Mouse (Mus musculus): ENCODE data around the gene Itgav. TPM values are rescaled to one million over a fixed set of nuclear protein-coding genes. Genes with fewer than 3 reads are reported as not detected.

Gene Itgav
- polyA plus RNA-seq, 1 experiment = 0.03 TPM

- Histone ChIP-seq H3K4me3 (replicated peaks) (no peak overlapping the region), H3K4me1 (ENCODE audit: control insufficient read depth) (0 out of 2 replicates have a peak, but pooled peaks cover 1% of the 10 kb centered on the region), H3K27me3 (ENCODE audit: control insufficient read depth) (peaks cover 42% of the 10 kb centered on the region), H3K9me3 (ENCODE audit: control insufficient read depth, low read length) (peaks cover 2% of the 10 kb centered on the region; the same call in 1 of the 2 replicates), H3K36me3 (ENCODE audit: control insufficient read depth) (no peaks in the 10 kb centered on the region)
- no peak for TF ChIP-seq GATA1 (IDR thresholded peaks at IDR 0.05; ENCODE audit: low read length)
- no peak for TF ChIP-seq TAL1 (IDR thresholded peaks at IDR 0.05; ENCODE audit: low read length)
Observed at GRCm38 (mm10) chr2:83816147-83816546, 92.0 kb downstream of the Itgav start.

DNA sequence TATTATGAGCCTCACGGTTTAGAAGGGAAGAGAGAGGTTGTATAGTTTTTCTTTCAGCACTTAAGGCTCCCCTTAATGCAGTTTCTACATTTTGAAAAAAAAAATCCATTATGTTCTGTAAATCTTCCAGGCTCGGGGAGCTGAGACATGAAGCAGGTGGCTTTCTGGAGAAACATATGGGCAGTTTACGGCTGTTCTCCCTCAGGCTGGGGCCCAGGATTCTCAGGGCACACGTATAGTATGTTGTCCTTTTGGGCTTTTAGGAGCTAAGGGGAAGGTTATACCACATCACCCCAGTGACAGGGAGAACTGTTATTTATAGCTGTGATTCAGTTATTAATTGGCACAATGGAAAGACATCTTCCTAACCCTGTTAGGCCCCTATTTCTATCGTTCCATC is 101.0 kb downstream of the Itgav start:
- Histone ChIP-seq H3K4me3 (replicated peaks) (no peak overlapping the region), H3K36me3 (ENCODE audit: control insufficient read depth) (no peaks in the 10 kb centered on the region), H3K9me3 (ENCODE audit: control insufficient read depth, low read length) (no peaks in the 10 kb centered on the region), H3K4me1 (ENCODE audit: control insufficient read depth) (no peaks in the 10 kb centered on the region), H3K27me3 (ENCODE audit: control insufficient read depth) (no peaks in the 10 kb centered on the region)
- TF ChIP-seq GATA1 (IDR thresholded peaks at IDR 0.05; ENCODE audit: low read length) (no peak), TAL1 (IDR thresholded peaks at IDR 0.05; ENCODE audit: low read length) (no peak)

GRCm38 (mm10) chr2:83828895-83829539 is 104.8 kb downstream of the Itgav start:
- Histone ChIP-seq H3K4me1 (ENCODE audit: control insufficient read depth) (no peaks in the 10 kb centered on the region), H3K9me3 (ENCODE audit: control insufficient read depth, low read length) (no peaks in the 10 kb centered on the region), H3K36me3 (ENCODE audit: control insufficient read depth) (no peaks in the 10 kb centered on the region), H3K4me3 (replicated peaks) (no peak overlapping the region), H3K27me3 (ENCODE audit: control insufficient read depth) (no peaks in the 10 kb centered on the region)
- TF ChIP-seq TAL1 (IDR thresholded peaks at IDR 0.05; ENCODE audit: low read length) = no peak
- no peak for TF ChIP-seq GATA1 (IDR thresholded peaks at IDR 0.05; ENCODE audit: low read length)

DNA sequence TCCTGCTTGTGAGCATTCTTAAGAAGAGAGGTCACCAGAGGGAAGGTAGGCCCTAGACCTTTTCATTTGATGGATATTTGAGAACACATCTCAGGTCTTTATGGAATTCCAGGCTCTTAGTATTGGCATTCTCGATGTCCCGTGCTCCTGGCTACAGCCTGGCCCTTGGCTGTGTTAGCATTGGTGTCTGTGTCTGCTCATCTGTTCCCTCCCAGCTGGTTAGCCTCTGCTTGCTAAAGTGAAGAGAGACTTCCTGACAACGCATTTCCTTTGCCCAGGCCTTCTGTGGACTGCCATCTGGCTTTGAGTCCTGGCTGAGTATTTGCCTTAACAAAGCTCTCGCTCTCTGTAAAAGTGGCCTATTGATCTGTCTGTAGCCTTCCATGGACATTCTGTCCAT is 108.7 kb downstream of the Itgav start:
- TF ChIP-seq TAL1 (IDR thresholded peaks at IDR 0.05; ENCODE audit: low read length) = no peak
- TF ChIP-seq GATA1 (IDR thresholded peaks at IDR 0.05; ENCODE audit: low read length) = no peak
- no peak overlapping the region for H3K4me3 ChIP-seq (replicated peaks)
- H3K4me1 ChIP-seq (ENCODE audit: control insufficient read depth) = no peaks in the 10 kb centered on the region
- H3K27me3 ChIP-seq (ENCODE audit: control insufficient read depth) = no peaks in the 10 kb centered on the region
- no peaks in the 10 kb centered on the region for H3K36me3 ChIP-seq (ENCODE audit: control insufficient read depth)
- H3K9me3 ChIP-seq (ENCODE audit: control insufficient read depth, low read length) = no peaks in the 10 kb centered on the region

GRCm38 (mm10) chr2:83835313-83836070 is 111.3 kb downstream of the Itgav start:
- Histone ChIP-seq H3K9me3 (ENCODE audit: control insufficient read depth, low read length) (no peaks in the 10 kb centered on the region), H3K27me3 (ENCODE audit: control insufficient read depth) (no peaks in the 10 kb centered on the region), H3K4me3 (replicated peaks) (no peak overlapping the region), H3K36me3 (ENCODE audit: control insufficient read depth) (no peaks in the 10 kb centered on the region), H3K4me1 (ENCODE audit: control insufficient read depth) (no peaks in the 10 kb centered on the region)
- TF ChIP-seq GATA1 (IDR thresholded peaks at IDR 0.05; ENCODE audit: low read length) = no peak
- no peak for TF ChIP-seq TAL1 (IDR thresholded peaks at IDR 0.05; ENCODE audit: low read length)

- Histone ChIP-seq H3K4me3 (replicated peaks) (no peak overlapping the region), H3K36me3 (ENCODE audit: control insufficient read depth) (no peaks in the 10 kb centered on the region), H3K9me3 (ENCODE audit: control insufficient read depth, low read length) (no peaks in the 10 kb centered on the region), H3K4me1 (ENCODE audit: control insufficient read depth) (no peaks in the 10 kb centered on the region), H3K27me3 (ENCODE audit: control insufficient read depth) (no peaks in the 10 kb centered on the region)
- TF ChIP-seq GATA1 (IDR thresholded peaks at IDR 0.05; ENCODE audit: low read length) (no peak), TAL1 (IDR thresholded peaks at IDR 0.05; ENCODE audit: low read length) (no peak)
Observed at GRCm38 (mm10) chr2:83848495-83848894, 124.3 kb downstream of the Itgav start.

DNA sequence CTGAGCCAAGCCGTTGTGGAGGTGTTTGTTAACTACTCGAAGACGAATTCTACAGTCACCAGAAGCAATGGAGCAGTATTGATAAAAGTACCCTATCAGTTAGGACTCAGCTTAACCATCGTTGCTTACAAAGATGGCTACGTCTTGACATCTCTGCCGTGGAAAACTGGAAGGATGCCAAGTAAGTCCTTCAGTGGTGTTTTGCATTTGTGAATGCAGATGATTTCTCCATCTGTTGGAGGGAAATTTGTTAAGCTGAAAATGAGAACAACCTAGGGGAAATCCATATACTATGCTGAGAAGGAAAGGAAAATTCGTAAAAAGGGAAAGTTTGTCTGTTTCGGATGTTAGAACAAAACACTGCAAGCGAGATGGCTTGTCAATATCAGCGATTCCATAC is 129.2 kb downstream of the Itgav start:
- TF ChIP-seq GATA1 (IDR thresholded peaks at IDR 0.05; ENCODE audit: low read length) (no peak), TAL1 (IDR thresholded peaks at IDR 0.05; ENCODE audit: low read length) (no peak)
- Histone ChIP-seq H3K4me3 (replicated peaks) (no peak overlapping the region), H3K4me1 (ENCODE audit: control insufficient read depth) (no peaks in the 10 kb centered on the region), H3K9me3 (ENCODE audit: control insufficient read depth, low read length) (no peaks in the 10 kb centered on the region), H3K27me3 (ENCODE audit: control insufficient read depth) (no peaks in the 10 kb centered on the region), H3K36me3 (ENCODE audit: control insufficient read depth) (no peaks in the 10 kb centered on the region)

- TF ChIP-seq TAL1 (IDR thresholded peaks at IDR 0.05; ENCODE audit: low read length) (no peak), GATA1 (IDR thresholded peaks at IDR 0.05; ENCODE audit: low read length) (no peak)
- no peak overlapping the region for H3K4me3 ChIP-seq (replicated peaks)
- no peaks in the 10 kb centered on the region for H3K27me3 ChIP-seq (ENCODE audit: control insufficient read depth)
- no peaks in the 10 kb centered on the region for H3K4me1 ChIP-seq (ENCODE audit: control insufficient read depth)
- H3K36me3 ChIP-seq (ENCODE audit: control insufficient read depth) = no peaks in the 10 kb centered on the region
- H3K9me3 ChIP-seq (ENCODE audit: control insufficient read depth, low read length) = no peaks in the 10 kb centered on the region
Observed at GRCm38 (mm10) chr2:83856236-83856635, 132.0 kb downstream of the Itgav start.

Other genes with a start within 250 kb of the Itgav start
- gene Zc3h15, start 80.0 kb upstream of the Itgav start, polyA plus RNA-seq (2012) = 27.1 and 41.9 TPM in 2 replicates
- gene Fam171b, start 88.2 kb downstream of the Itgav start, polyA plus RNA-seq (2012) = 0.01 TPM in 1 of 2 replicates, not detected in the other
- gene Zswim2, start 216.8 kb downstream of the Itgav start, polyA plus RNA-seq (2012) = not detected in 2 replicates
- 0.05 and 0.11 TPM in 2 replicates for gene Gm13698, start 231.3 kb downstream of the Itgav start, polyA plus RNA-seq (2012)
- 0.05 and 0.11 TPM in 2 replicates for gene Gm13693, start 237.1 kb downstream of the Itgav start, polyA plus RNA-seq (2012)
- gene Gm13695, start 242.9 kb downstream of the Itgav start, polyA plus RNA-seq (2012) = not detected in 2 replicates
- gene Gm13696, start 248.7 kb downstream of the Itgav start, polyA plus RNA-seq (2012) = 0.05 and 0.11 TPM in 2 replicates